Mouse (Mus musculus) kidney, embryonic 16.5 days (tissue): ENCODE results near the gene Hmgcl. TPM values are rescaled to one million over a fixed set of nuclear protein-coding genes. Genes with fewer than 3 reads are reported as not detected.

Experiments
- ATAC-seq: fragments of 200-750 bp; cut with Nextera tagmentation; 2 replicates; pipeline ENCODE4 v1.8.0; 2017; ENCODE audit warnings: moderate TSS enrichment; ENCODE audit not compliant: low FRiP score, low TSS enrichment
- H3K27ac ChIP-seq: fragments of 300-500 bp; sonication (generic); 2 replicates; pipeline ENCODE4 v1.5.1; 2014; ENCODE audit warnings: low read length
- H3K27me3 ChIP-seq: fragments of 300-500 bp; sonication (generic); 2 replicates; pipeline ENCODE4 v1.6.1; 2014; ENCODE audit warnings: low read length, control low read depth, mixed read lengths; ENCODE audit not compliant: insufficient read depth
- H3K36me3 ChIP-seq: fragments of 300-500 bp; sonication (generic); 2 replicates; pipeline ENCODE4 v1.6.1; 2014; ENCODE audit warnings: low read length, control low read depth, mixed read lengths; ENCODE audit not compliant: insufficient read depth
- H3K4me1 ChIP-seq: fragments of 300-500 bp; sonication (generic); 2 replicates; pipeline ENCODE4 v1.6.1; 2014; ENCODE audit warnings: low read length, control low read depth, mixed read lengths; ENCODE audit not compliant: insufficient read depth
- H3K4me2 ChIP-seq: fragments of 300-500 bp; sonication (generic); replicated peaks from 2 replicates; pipeline ENCODE4 v1.6.1; 2014; ENCODE audit warnings: low read depth, low read length
- H3K4me3 ChIP-seq: fragments of 300-500 bp; sonication (generic); 2 replicates; pipeline ENCODE4 v1.5.1; 2014; ENCODE audit warnings: mild to moderate bottlenecking, low read length
- H3K9ac ChIP-seq: fragments of 300-500 bp; sonication (generic); replicated peaks from 2 replicates; pipeline ENCODE4 v1.6.1; 2014; ENCODE audit warnings: low read length
- H3K9me3 ChIP-seq: fragments of 300-500 bp; sonication (generic); 2 replicates; pipeline ENCODE4 v1.6.1; 2016; ENCODE audit warnings: low read length, control low read depth
- WGBS: fragments of 180-500 bp; shearing (Covaris S2); extraction: QIAGEN DNeasy Blood & Tissue Kit; methylation state at CpG from one replicate; pipeline ENCODE4 v1.1.7; 2014; 5-methylcytosine and 5-hydroxymethylcytosine counted together
- polyA plus RNA-seq: library from polyadenylated mRNA; unstranded; fragments of >200 nt; fragmentation: Nextera tagmentation; extraction: Ambion mirVana; gene quantifications from 2 replicates; pipeline ENCODE4 v1.2.1, GENCODE M21; 2015

Gene Hmgcl
- polyA plus RNA-seq, 1 experiment from 2014 or later, result 93.2 TPM

- H3K27ac ChIP-seq, result peak overlapping the region; percentile 4; the same call in 1 of the 2 replicates
- WGBS, result 51% methylated on average over 3 of the region's 3 CpGs
- no peak for ATAC-seq
- H3K9me3 ChIP-seq, result no peaks in the 10 kb centered on the region
- H3K9ac ChIP-seq, result no peak overlapping the region
- no peaks in the 10 kb centered on the region for H3K36me3 ChIP-seq
- H3K4me2 ChIP-seq, result no peak overlapping the region
- H3K4me1 ChIP-seq, result no peaks in the 10 kb centered on the region
- no peaks in the 10 kb centered on the region for H3K27me3 ChIP-seq
- no peak overlapping the region for H3K4me3 ChIP-seq
Measured at GRCm38 (mm10) chr4:135912164-135912563, 34.1 kb upstream of the Hmgcl start.

- Histone ChIP-seq H3K27ac (no peak overlapping the region), H3K4me2 (no peak overlapping the region), H3K4me3 (no peak overlapping the region), H3K36me3 (no peaks in the 10 kb centered on the region), H3K9me3 (no peaks in the 10 kb centered on the region), H3K9ac (no peak overlapping the region), H3K4me1 (no peaks in the 10 kb centered on the region), H3K27me3 (no peaks in the 10 kb centered on the region)
- WGBS, result 21% methylated on average over 3 of the region's 3 CpGs
- no peak for ATAC-seq
Measured at GRCm38 (mm10) chr4:135912835-135913234, 33.4 kb upstream of the Hmgcl start.

GRCm38 (mm10) chr4:135913433-135913832 lies 32.8 kb upstream of the Hmgcl start:
- 69% methylated on average over 4 of the region's 4 CpGs for WGBS
- Histone ChIP-seq H3K4me2 (no peak overlapping the region), H3K9me3 (no peaks in the 10 kb centered on the region), H3K27ac (no peak overlapping the region), H3K27me3 (no peaks in the 10 kb centered on the region), H3K4me3 (no peak overlapping the region), H3K36me3 (no peaks in the 10 kb centered on the region), H3K4me1 (no peaks in the 10 kb centered on the region), H3K9ac (no peak overlapping the region)
- ATAC-seq, result no peak

GRCm38 (mm10) chr4:135918635-135919279 lies 27.5 kb upstream of the Hmgcl start:
- Histone ChIP-seq H3K36me3 (peaks cover 6% of the 10 kb centered on the region), H3K9ac (no peak overlapping the region), H3K4me2 (no peak overlapping the region), H3K27me3 (no peaks in the 10 kb centered on the region), H3K9me3 (no peaks in the 10 kb centered on the region), H3K4me3 (no peak overlapping the region), H3K4me1 (peaks cover 5% of the 10 kb centered on the region), H3K27ac (no peak overlapping the region)
- WGBS, result 65% methylated on average over 13 of the region's 13 CpGs
- ATAC-seq, result no peak

GRCm38 (mm10) chr4:135919280-135919639 lies 27.0 kb upstream of the Hmgcl start:
- no peak for ATAC-seq
- H3K9ac ChIP-seq, result no peak overlapping the region
- H3K4me2 ChIP-seq, result no peak overlapping the region
- H3K27me3 ChIP-seq, result no peaks in the 10 kb centered on the region
- peaks cover 9% of the 10 kb centered on the region for H3K36me3 ChIP-seq
- WGBS, result 87% methylated on average over 3 of the region's 3 CpGs
- no peak overlapping the region for H3K27ac ChIP-seq
- no peak overlapping the region for H3K4me3 ChIP-seq
- peaks cover 5% of the 10 kb centered on the region for H3K4me1 ChIP-seq
- no peaks in the 10 kb centered on the region for H3K9me3 ChIP-seq

GRCm38 (mm10) chr4:135920304-135921241 lies 25.7 kb upstream of the Hmgcl start, which contains the start of gene Fuca1:
Fuca1 (plus strand) TSS chr4:135920735.
- peak; percentile 96 for ATAC-seq
- Histone ChIP-seq H3K36me3 (peaks cover 9% of the 10 kb centered on the region), H3K4me2 (peak within 1 kb of the TSS; percentile 96), H3K4me3 (peak within 1 kb of the TSS; percentile 91), H3K4me1 (peaks cover 5% of the 10 kb centered on the region), H3K27me3 (no peaks in the 10 kb centered on the region), H3K9me3 (no peaks in the 10 kb centered on the region), H3K27ac (peak within 1 kb of the TSS; percentile 84), H3K9ac (peak within 1 kb of the TSS; percentile 83)
- 3% methylated on average over 60 of the region's 60 CpGs for WGBS

- peaks cover 5% of the 10 kb centered on the region for H3K4me1 ChIP-seq
- 4% methylated on average over 26 of the region's 26 CpGs for WGBS
- H3K4me2 ChIP-seq, result peak overlapping the region; percentile 96
- H3K36me3 ChIP-seq, result peaks cover 15% of the 10 kb centered on the region
- H3K9ac ChIP-seq, result peak overlapping the region; percentile 83
- peak overlapping the region; percentile 91 for H3K4me3 ChIP-seq
- peak overlapping the region; percentile 84; the same call in 1 of the 2 replicates for H3K27ac ChIP-seq
- H3K9me3 ChIP-seq, result no peaks in the 10 kb centered on the region
- ATAC-seq, result no peak
- no peaks in the 10 kb centered on the region for H3K27me3 ChIP-seq
Measured at GRCm38 (mm10) chr4:135921257-135922120, 24.8 kb upstream of the Hmgcl start.

GRCm38 (mm10) chr4:135922190-135922589 lies 24.1 kb upstream of the Hmgcl start:
- Histone ChIP-seq H3K4me3 (peak overlapping the region; percentile 91; the same call in 1 of the 2 replicates), H3K9ac (no peak overlapping the region), H3K27ac (no peak overlapping the region), H3K4me2 (peak overlapping the region; percentile 96), H3K4me1 (peaks cover 5% of the 10 kb centered on the region), H3K27me3 (no peaks in the 10 kb centered on the region), H3K9me3 (no peaks in the 10 kb centered on the region), H3K36me3 (peaks cover 17% of the 10 kb centered on the region)
- no peak for ATAC-seq
- 72% methylated on average over 1 of the region's 1 CpGs for WGBS

GRCm38 (mm10) chr4:135924418-135924817 lies 21.8 kb upstream of the Hmgcl start:
- no peak overlapping the region for H3K4me3 ChIP-seq
- no peak overlapping the region for H3K4me2 ChIP-seq
- peaks cover 5% of the 10 kb centered on the region for H3K4me1 ChIP-seq
- H3K36me3 ChIP-seq, result peaks cover 17% of the 10 kb centered on the region
- H3K9me3 ChIP-seq, result no peaks in the 10 kb centered on the region
- H3K27me3 ChIP-seq, result no peaks in the 10 kb centered on the region
- no peak overlapping the region for H3K9ac ChIP-seq
- H3K27ac ChIP-seq, result no peak overlapping the region
- no peak for ATAC-seq
- 87% methylated on average over 2 of the region's 2 CpGs for WGBS
